Mouse (Mus musculus): ENCODE data around the gene Sik2. TPM values are rescaled to one million over a fixed set of nuclear protein-coding genes. Genes with fewer than 3 reads are reported as not detected.

The Sik2 gene
- total and polyA plus RNA-seq, 2 experiments from 2014 or later = 14.4 to 24.4 TPM

DNA sequence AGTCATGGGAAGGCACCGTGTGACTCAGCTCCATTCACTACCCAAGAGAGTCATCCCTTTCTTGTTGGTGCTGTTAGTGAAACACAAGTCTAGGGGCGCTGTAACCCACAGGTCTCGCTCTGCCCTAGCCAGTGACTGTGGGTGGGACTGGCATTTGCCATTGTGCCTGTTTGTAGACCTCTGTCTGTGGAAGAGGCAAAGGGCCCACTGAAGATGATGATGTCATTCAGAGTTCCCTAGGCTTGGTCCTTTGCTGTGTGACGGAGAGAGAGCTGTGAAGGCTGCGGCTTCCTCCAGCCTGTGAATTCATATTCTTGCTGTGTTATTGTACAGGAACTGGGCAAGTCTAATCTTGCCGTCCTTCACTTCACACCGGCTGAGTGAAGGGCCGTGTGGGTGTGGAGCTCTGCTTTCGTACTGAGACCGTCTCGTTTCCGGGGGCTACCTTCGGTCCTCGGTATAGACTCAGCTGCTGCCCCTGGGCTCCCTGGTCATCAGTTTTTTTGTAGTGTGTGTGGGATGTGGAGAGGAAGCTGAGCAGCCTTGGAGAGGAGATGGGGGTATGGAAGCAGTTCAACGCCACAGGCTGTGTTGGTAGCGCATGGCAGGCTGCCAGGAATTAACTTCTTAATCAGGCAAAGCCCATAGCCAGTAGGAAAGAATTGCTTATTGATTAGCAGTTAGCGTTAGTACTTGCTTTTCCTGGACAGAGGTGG lies 156.1 kb downstream of the Sik2 start:
- no peak for ATAC-seq (ENCODE audit: low FRiP score)
- Histone ChIP-seq H3K36me3 (ENCODE audit: insufficient read depth, low read length) (no peaks in the 10 kb centered on the region), H3K27me3 (ENCODE audit: insufficient read depth, low read length) (no peaks in the 10 kb centered on the region), H3K9me3 (ENCODE audit: low read length) (no peaks in the 10 kb centered on the region), H3K9ac (replicated peaks; ENCODE audit: low read length, poor library complexity, severe bottlenecking) (no peak overlapping the region), H3K4me1 (ENCODE audit: insufficient read depth, low read length) (0 out of 2 replicates have a peak, but pooled peaks cover 2% of the 10 kb centered on the region), H3K4me2 (ENCODE audit: low read depth, low read length, poor library complexity, severe bottlenecking) (no peak overlapping the region), H3K27ac (ENCODE audit: low read depth, low read length) (no peak overlapping the region), H3K4me3 (ENCODE audit: low read depth, low read length) (no peak overlapping the region)
- no peak for TF ChIP-seq CTCF (IDR thresholded peaks at IDR 0.05)
- peak; percentile 57 for DNase-seq (ENCODE audit: low spot score)
- WGBS = 59% methylated on average over 17 of the region's 17 CpGs

DNA sequence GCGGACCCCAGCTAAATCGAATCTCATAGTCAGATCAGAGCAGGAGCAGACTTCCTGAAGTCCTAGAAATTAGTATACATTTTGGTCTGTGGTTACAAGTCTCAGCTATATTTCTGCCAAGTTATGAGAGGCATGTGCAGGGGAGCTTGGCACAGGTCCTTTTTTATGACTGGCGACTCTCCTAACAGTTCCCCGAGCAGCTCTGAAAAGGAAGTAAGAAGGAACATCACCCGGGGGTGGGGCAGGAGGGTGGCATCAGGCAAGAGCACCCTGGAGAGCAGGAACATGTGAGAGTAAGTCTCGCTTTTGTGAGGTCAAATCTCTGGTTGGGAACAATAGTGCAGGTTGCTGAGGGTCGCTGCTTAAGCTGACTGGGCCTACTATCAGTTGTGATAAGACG lies 158.2 kb downstream of the Sik2 start:
- Histone ChIP-seq H3K9me3 (ENCODE audit: low read length) (no peaks in the 10 kb centered on the region), H3K4me2 (ENCODE audit: low read depth, low read length, poor library complexity, severe bottlenecking) (no peak overlapping the region), H3K4me1 (ENCODE audit: insufficient read depth, low read length) (no peaks in the 10 kb centered on the region), H3K27me3 (ENCODE audit: insufficient read depth, low read length) (no peaks in the 10 kb centered on the region), H3K27ac (ENCODE audit: low read depth, low read length) (no peak overlapping the region), H3K36me3 (ENCODE audit: insufficient read depth, low read length) (no peaks in the 10 kb centered on the region), H3K9ac (replicated peaks; ENCODE audit: low read length, poor library complexity, severe bottlenecking) (no peak overlapping the region), H3K4me3 (ENCODE audit: low read depth, low read length) (no peak overlapping the region)
- WGBS = 40% methylated on average over 8 of the region's 8 CpGs
- DNase-seq (ENCODE audit: low spot score) = no peak
- no peak for TF ChIP-seq CTCF (IDR thresholded peaks at IDR 0.05)
- no peak for ATAC-seq (ENCODE audit: low FRiP score)

DNA sequence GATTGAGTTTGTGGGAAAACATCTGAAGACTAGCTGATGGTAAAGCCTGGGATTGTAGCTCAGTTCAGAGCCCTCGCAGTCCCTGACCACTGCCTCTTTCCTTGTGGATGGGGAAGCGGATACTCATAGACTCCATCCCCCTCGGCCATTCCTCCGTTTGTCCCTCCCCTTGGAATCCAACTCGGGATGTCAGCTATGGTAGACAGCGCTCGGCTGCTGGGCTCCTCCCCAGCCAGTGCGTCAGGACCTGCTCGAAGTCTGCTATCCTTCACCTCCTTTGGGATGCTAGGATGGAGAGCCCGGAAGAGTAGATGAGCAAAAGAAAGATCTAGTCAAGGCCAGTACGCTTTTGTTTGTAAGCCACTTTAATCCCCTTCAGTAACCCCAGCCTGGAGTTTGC lies 158.6 kb downstream of the Sik2 start:
- Histone ChIP-seq H3K36me3 (ENCODE audit: insufficient read depth, low read length) (no peaks in the 10 kb centered on the region), H3K9ac (replicated peaks; ENCODE audit: low read length, poor library complexity, severe bottlenecking) (no peak overlapping the region), H3K4me1 (ENCODE audit: insufficient read depth, low read length) (no peaks in the 10 kb centered on the region), H3K27me3 (ENCODE audit: insufficient read depth, low read length) (no peaks in the 10 kb centered on the region), H3K4me3 (ENCODE audit: low read depth, low read length) (no peak overlapping the region), H3K27ac (ENCODE audit: low read depth, low read length) (no peak overlapping the region), H3K4me2 (ENCODE audit: low read depth, low read length, poor library complexity, severe bottlenecking) (no peak overlapping the region), H3K9me3 (ENCODE audit: low read length) (no peaks in the 10 kb centered on the region)
- TF ChIP-seq CTCF (IDR thresholded peaks at IDR 0.05) = no peak
- DNase-seq (ENCODE audit: low spot score) (no peak), ATAC-seq (ENCODE audit: low FRiP score) (no peak)
- WGBS = 16% methylated on average over 11 of the region's 11 CpGs

DNA sequence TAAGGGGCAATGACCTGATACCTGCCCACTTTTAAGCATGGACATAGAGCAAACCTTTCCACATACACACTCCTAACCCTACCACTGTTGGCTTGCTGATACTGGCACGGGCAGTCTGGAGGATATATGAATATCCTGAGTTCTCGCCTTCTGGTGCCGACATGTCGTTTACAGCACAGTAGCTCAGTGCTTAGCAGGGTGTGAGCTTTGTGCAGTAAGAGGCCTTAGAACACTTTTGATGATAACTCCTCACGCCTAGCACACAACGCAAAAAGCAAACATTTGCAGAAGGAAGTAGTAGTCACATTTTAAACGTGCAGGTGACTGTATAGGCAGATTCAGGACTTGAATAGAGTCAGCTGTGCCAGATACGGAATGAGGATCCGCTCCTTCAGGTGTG lies 159.1 kb downstream of the Sik2 start:
- Histone ChIP-seq H3K4me3 (ENCODE audit: low read depth, low read length) (no peak overlapping the region), H3K9me3 (ENCODE audit: low read length) (no peaks in the 10 kb centered on the region), H3K4me2 (ENCODE audit: low read depth, low read length, poor library complexity, severe bottlenecking) (no peak overlapping the region), H3K36me3 (ENCODE audit: insufficient read depth, low read length) (peaks cover 2% of the 10 kb centered on the region; the same call in 1 of the 2 replicates), H3K27me3 (ENCODE audit: insufficient read depth, low read length) (no peaks in the 10 kb centered on the region), H3K4me1 (ENCODE audit: insufficient read depth, low read length) (no peaks in the 10 kb centered on the region), H3K27ac (ENCODE audit: low read depth, low read length) (no peak overlapping the region), H3K9ac (replicated peaks; ENCODE audit: low read length, poor library complexity, severe bottlenecking) (no peak overlapping the region)
- no peak for TF ChIP-seq CTCF (IDR thresholded peaks at IDR 0.05)
- DNase-seq (ENCODE audit: low spot score) (no peak), ATAC-seq (ENCODE audit: low FRiP score) (no peak)
- WGBS = 78% methylated on average over 9 of the region's 9 CpGs

DNA sequence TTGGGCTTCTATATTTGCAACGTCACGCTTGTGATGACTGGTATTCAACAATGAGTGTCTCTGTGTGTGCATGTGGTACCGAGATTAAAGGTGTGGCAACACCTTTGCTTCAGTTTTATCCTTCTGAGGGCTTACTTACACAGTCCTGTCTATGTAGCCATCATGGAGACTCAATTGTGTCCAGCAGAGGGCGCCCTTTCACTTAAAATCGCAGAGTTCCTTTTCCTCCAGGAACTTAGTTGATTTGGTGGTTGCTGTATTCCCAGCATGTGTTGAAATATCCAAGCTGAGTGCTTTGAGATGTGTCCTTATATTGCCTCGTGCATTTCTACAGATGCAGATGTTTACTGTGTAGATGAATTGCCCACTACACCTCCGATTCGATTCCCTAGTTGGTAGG lies 159.6 kb downstream of the Sik2 start:
- H3K36me3 ChIP-seq (ENCODE audit: insufficient read depth, low read length) = peaks cover 7% of the 10 kb centered on the region; the same call in 1 of the 2 replicates
- WGBS = 20% methylated on average over 8 of the region's 8 CpGs
- H3K9me3 ChIP-seq (ENCODE audit: low read length) = no peaks in the 10 kb centered on the region
- ATAC-seq (ENCODE audit: low FRiP score) (peak; percentile 72; the same call in 1 of the 2 replicates), DNase-seq (ENCODE audit: low spot score) (peak; percentile 95)
- H3K4me3 ChIP-seq (ENCODE audit: low read depth, low read length) = no peak overlapping the region
- peak; percentile 97 for TF ChIP-seq CTCF (IDR thresholded peaks at IDR 0.05)
- no peak overlapping the region for H3K4me2 ChIP-seq (ENCODE audit: low read depth, low read length, poor library complexity, severe bottlenecking)
- H3K4me1 ChIP-seq (ENCODE audit: insufficient read depth, low read length) = no peaks in the 10 kb centered on the region
- no peaks in the 10 kb centered on the region for H3K27me3 ChIP-seq (ENCODE audit: insufficient read depth, low read length)
- no peak overlapping the region for H3K27ac ChIP-seq (ENCODE audit: low read depth, low read length)
- H3K9ac ChIP-seq (replicated peaks; ENCODE audit: low read length, poor library complexity, severe bottlenecking) = no peak overlapping the region

DNA sequence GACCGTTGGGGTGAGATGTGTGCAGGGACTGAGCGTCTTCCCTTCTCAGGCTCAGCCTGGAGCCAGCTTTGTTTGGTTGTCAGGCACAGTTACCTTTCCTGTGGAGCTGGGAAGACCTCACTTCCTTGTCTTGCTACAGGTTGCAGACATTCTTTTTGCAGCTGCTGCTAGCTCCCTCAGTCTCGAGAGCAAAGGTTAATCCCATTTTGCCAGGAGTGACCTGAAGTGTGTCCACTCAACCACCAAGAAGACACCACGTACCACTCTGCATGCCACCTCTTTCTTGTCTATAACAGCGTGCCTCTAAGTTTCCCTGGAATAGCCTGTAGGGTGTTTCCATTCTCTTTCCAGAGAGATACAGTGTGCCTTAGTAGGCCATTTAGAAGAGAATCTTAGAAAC lies 160.1 kb downstream of the Sik2 start:
- H3K9ac ChIP-seq (replicated peaks; ENCODE audit: low read length, poor library complexity, severe bottlenecking) = no peak overlapping the region
- H3K36me3 ChIP-seq (ENCODE audit: insufficient read depth, low read length) = peaks cover 11% of the 10 kb centered on the region; the same call in 1 of the 2 replicates
- no peak overlapping the region for H3K27ac ChIP-seq (ENCODE audit: low read depth, low read length)
- ATAC-seq (ENCODE audit: low FRiP score) = no peak
- H3K27me3 ChIP-seq (ENCODE audit: insufficient read depth, low read length) = no peaks in the 10 kb centered on the region
- H3K9me3 ChIP-seq (ENCODE audit: low read length) = no peaks in the 10 kb centered on the region
- no peak for DNase-seq (ENCODE audit: low spot score)
- TF ChIP-seq CTCF (IDR thresholded peaks at IDR 0.05) = no peak
- no peak overlapping the region for H3K4me2 ChIP-seq (ENCODE audit: low read depth, low read length, poor library complexity, severe bottlenecking)
- no peaks in the 10 kb centered on the region for H3K4me1 ChIP-seq (ENCODE audit: insufficient read depth, low read length)
- 52% methylated on average over 5 of the region's 5 CpGs for WGBS
- H3K4me3 ChIP-seq (ENCODE audit: low read depth, low read length) = no peak overlapping the region
